Mouse (Mus musculus): ENCODE measurements at regions not wholly inside any gene's neighbourhood (a gene's known extent, or its start where the extent isn't known, plus 50 kb on each side); places are given as distances from the start of the nearest gene placed in this dataset.
"Not testable (repeated sequence)": the region's sequence is repeated elsewhere in the genome, so short reads cannot be mapped to it uniquely, and the experiment has no call there.

- DNase-seq: peak; percentile 68 to 77
Observed at GRCm38 (mm10) chr19:32974778-32975240, 217.5 kb downstream of the Pten start.

DNA sequence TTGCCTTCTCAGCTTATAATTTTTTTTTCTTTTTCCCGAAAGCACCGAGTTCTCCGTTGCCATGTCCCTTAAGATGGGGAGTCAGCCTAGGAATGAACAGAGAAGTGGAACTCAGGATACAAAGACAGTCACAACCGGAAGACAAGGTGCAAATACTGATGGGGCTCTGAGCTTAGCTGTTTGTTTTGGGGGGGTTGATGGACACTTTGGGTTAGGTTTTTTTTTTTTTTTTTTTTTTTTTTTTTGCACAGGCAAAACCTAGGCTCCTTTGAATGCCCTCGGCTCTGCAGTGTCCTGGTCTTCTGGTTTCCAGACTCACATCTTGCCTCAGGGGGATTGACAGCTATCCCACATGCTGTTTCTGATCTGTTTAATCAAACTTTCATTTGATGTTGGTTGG is 218.0 kb downstream of the Pten start:
- no peak for DNase-seq

GRCm38 (mm10) chr19:32976507-32976906 is 219.2 kb downstream of the Pten start:
- no peak for DNase-seq

- DNase-seq: no peak
Observed at GRCm38 (mm10) chr19:32978037-32978745, 220.9 kb downstream of the Pten start.

DNA sequence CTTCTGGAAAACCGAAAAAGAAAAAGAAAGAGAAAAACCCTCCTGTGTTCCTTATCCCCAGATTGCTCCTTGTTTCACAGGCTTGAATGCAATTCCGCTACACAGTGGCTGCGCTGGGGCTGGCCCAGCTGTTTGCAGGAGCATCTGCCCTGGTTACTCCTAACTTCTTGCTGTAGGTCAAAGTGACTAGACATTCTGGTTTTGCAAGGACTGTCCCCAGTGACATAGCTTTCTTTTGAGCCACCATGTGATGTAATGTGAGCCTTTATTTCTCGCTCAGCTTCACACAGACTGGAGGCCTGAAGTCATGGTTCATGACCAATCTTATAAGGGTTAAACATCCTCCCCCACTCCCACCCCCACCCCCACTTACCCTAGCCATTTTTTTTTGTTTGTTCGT is 222.8 kb downstream of the Pten start:
- no peak for DNase-seq

DNA sequence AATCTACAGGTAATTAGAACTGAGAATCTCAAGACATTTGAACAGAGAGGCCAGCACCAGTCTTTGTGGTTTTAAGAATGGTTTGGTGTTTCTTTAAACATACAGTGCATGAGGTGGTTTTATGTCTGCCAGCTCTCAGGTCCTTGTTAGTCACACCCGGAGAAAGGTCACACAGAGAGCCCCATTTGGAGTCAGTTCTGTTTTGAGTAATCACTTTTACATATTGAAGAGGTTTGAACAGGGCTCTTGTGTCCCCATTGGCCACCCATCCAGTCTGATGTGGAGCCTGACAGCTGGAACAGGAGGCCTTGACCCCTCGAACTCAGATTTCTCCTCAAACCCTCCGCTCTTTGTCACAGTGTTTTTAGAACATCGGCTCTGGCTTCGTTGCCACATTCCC is 231.4 kb downstream of the Pten start:
- no peak for DNase-seq

- no peak for DNase-seq
Observed at GRCm38 (mm10) chr19:32989346-32989745, 232.0 kb downstream of the Pten start.

GRCm38 (mm10) chr19:32990576-32990975 is 233.3 kb downstream of the Pten start:
- no peak for DNase-seq

DNA sequence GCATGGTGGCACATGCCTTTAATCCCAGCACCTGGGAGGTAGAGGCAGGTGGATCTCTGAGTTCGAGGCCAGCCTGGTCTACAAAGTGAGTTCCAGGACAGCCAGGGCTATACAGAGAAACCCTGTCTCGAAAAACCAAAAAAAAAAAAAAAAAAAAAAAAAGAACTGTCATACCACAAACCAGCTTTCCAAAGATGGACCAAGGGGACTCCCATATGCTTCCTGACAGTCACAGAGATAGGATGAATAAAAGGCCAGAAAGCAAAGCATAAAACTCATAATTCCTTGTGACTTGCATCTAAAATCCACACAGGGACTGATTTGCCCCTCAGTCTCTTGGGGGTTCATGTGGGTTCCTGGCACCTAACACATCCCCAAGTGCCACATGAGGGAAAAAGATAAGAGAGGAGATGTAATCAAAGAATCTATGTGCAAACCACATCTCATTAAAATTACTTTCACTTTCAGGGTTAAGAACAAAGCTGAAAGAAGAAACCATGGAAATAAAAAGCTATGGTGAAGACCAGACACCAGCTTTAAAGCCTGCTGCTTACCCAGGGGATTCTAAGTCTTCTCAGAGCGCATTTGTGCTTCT is 241.4 kb downstream of the Pten start:
- DNase-seq: no peak

DNA sequence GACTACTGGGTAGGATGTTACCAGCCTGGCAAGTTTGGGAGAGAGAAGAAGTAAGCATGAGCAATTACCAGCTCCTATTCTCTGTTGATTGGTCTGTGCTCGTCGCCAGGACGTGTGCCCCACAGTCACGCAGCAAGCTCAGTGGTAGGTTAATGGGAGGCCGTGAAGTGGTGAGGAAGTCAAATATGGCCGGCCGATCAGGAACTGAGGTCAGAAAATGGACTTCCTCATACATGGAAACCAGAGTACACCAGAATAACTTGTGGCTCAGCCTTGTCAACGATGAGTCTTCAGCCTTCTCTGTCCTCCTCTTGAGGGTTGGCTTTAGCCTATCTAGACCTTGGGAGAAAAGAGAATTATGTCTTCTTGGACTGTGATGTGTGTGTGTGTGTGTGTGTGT is 250.3 kb downstream of the Pten start:
- DNase-seq: no peak

DNA sequence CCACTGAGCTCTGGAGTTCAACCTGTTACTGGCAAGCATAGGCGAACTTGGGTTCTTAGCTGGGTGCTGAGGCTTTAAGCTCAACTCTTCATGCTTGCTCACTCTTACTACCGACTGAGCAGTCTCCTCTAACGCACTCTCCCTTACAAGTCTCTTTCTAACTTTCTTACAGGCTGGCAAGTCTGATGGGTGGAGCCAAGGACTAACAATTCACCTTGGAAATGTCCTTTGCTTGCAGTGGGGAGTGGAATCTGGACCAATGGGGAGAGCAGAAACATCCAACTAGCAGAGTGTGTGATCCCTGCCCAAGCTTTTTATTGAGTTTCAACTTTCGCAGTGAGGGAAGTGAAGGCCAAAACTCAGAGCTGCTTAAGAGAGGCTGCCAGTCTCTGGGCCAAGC is 250.8 kb downstream of the Pten start:
- DNase-seq: no peak

- no peak for DNase-seq
Observed at GRCm38 (mm10) chr19:33008794-33009193, 251.5 kb downstream of the Pten start.

- no peak for DNase-seq
Observed at GRCm38 (mm10) chr19:33010886-33011446, 253.7 kb downstream of the Pten start.

- DNase-seq: not testable (repeated sequence)
Observed at GRCm38 (mm10) chr19:33014879-33015278, 257.6 kb downstream of the Pten start.

DNA sequence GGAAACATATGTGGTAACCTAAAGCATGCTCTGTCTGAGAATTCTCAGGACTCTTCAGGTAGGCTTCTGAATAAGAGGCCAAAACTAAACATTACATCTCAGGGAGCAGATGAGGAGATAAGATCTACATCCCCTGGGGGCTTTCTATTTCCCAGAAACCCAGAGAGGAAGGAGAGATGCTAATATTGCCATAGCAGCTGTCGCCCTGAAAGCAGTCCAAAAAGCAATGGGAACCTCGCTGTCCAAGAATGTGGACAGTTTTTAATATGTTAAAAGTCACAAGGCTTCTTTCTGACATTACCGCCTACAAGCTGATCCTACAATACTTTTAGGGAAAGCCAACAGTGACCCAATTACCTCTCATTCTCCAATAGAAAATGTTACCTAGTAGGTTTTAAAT is 263.9 kb downstream of the Pten start:
- peak; percentile 26 to 52 for DNase-seq

GRCm38 (mm10) chr19:33022839-33023428 is 265.6 kb downstream of the Pten start:
- DNase-seq: no peak

GRCm38 (mm10) chr19:33029688-33030444 is 272.6 kb downstream of the Pten start:
- no peak for DNase-seq

GRCm38 (mm10) chr19:33040512-33040911 is 283.2 kb downstream of the Pten start:
- DNase-seq: no peak

DNA sequence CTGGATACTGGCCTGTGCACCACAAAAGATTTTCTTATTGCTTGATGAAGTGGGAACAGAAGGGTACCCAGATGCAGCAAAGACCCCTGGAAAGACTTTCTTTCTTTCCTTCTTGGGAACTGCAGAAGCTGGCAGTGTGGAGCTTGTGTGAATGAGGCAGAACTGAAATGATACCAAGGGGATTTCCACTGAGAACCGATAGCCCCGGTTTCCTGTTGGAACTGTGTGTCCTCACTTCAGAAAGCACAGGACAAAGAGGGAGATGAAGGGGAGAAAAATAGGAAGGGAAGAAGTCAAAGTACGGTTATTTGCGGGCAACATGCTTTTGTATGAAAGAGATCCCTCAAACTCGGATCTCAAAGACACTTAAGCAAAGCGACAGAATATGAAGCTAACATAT is 283.7 kb downstream of the Pten start:
- DNase-seq: no peak

- DNase-seq: no peak
Observed at GRCm38 (mm10) chr19:33042760-33043159, 285.5 kb downstream of the Pten start.

GRCm38 (mm10) chr19:33043696-33044095 is 286.4 kb downstream of the Pten start:
- no peak for DNase-seq

DNA sequence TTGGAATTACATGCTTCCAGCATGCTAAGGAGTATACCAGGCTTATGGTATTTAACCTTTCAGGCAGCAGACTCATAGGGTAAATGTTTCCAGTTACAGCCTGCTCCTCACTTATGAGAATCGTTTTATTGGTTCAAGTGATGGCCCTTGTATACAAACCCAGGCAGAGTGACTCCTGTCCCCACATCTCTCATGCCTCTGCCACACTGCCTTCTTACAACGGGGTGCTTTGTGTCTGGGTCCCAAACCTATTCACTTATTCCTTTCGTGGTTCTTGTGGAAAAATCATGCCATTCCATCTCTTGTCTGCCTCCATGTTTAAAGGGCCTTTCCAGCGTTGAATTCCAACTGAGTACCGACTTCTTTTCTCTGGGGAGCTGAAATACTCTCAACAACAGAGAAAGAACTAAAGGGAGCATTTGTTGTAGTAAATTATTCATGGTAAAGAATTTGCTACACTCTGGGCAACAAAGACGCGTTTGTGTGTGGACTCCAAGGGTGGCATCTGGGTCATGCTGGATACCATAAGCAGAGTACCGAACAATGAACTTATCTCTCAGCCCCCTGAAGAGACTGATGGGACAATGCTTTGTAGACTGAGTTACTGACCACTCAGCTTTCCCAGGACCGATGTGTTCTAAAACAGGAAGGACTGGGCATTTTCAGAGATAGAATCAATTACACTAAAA is 291.6 kb downstream of the Pten start:
- DNase-seq: no peak

Data from cerebellum, postnatal 14 days (tissue).